Mouse (Mus musculus) myocyte (in vitro differentiated cells): ENCODE data around the gene Itih1.

ENCODE experiments used
- CEBPB ChIP-seq: IDR thresholded peaks from 2 replicates; pipeline ENCODE4 v1.6.1; 2011; ENCODE audit warnings: mild to moderate bottlenecking, moderate library complexity; ENCODE audit not compliant: poor library complexity, insufficient read depth, severe bottlenecking
- E2F4 ChIP-seq: IDR thresholded peaks from one replicate; pipeline ENCODE4 v1.6.1; 2011; ENCODE audit warnings: mild to moderate bottlenecking, control low read depth, moderate library complexity; ENCODE audit not compliant: insufficient read depth
- MAX ChIP-seq: IDR thresholded peaks from one replicate; pipeline ENCODE4 v1.6.1; 2011; ENCODE audit warnings: low read depth, mild to moderate bottlenecking, control low read depth
- MYOD1 ChIP-seq, 3 experiments: IDR thresholded peaks; one replicate each; pipeline ENCODE4 v1.6.1; 2011; ENCODE audit warnings: control low read depth in 2 of 3, low read depth in 2 of 3, mild to moderate bottlenecking in 2 of 3, moderate library complexity in 1 of 3; ENCODE audit not compliant: insufficient read length in 2 of 3, control insufficient read depth in 1 of 3
- MYOG ChIP-seq, 3 experiments: IDR thresholded peaks; one replicate each; pipeline ENCODE4 v1.6.1; 2011; ENCODE audit warnings: control low read depth in 2 of 3, low read depth in 2 of 3, mild to moderate bottlenecking in 2 of 3; ENCODE audit not compliant: insufficient read length in 2 of 3, control insufficient read depth in 1 of 3, insufficient read depth in 1 of 3
- POLR2A ChIP-seq: IDR thresholded peaks from one replicate; pipeline ENCODE4 v1.6.1; 2011; ENCODE audit warnings: low read depth, mild to moderate bottlenecking, control low read depth, moderate library complexity; ENCODE audit not compliant: insufficient read length
- POLR2AphosphoS2 ChIP-seq: IDR thresholded peaks from one replicate; pipeline ENCODE4 v1.6.1; 2011; ENCODE audit warnings: low read depth, control low read depth; ENCODE audit not compliant: insufficient read length
- REST ChIP-seq: IDR thresholded peaks from one replicate; pipeline ENCODE4 v1.6.1; 2011; ENCODE audit warnings: mild to moderate bottlenecking, control low read depth, moderate library complexity; ENCODE audit not compliant: insufficient read depth, insufficient read length
- SRF ChIP-seq: IDR thresholded peaks from one replicate; pipeline ENCODE4 v1.6.1; 2011; ENCODE audit warnings: low read depth; ENCODE audit not compliant: control insufficient read depth, insufficient read length
- TCF12 ChIP-seq: IDR thresholded peaks from one replicate; pipeline ENCODE4 v1.6.1; 2011; ENCODE audit warnings: mild to moderate bottlenecking, control low read depth; ENCODE audit not compliant: poor library complexity, insufficient read depth, severe bottlenecking
- TCF3 ChIP-seq: IDR thresholded peaks from one replicate; pipeline ENCODE4 v1.6.1; 2011; ENCODE audit warnings: low read depth, control low read depth; ENCODE audit not compliant: insufficient read length
- USF1 ChIP-seq: IDR thresholded peaks from one replicate; pipeline ENCODE4 v1.6.1; 2011; ENCODE audit warnings: low read depth, mild to moderate bottlenecking, control low read depth, moderate library complexity

- TF ChIP-seq POLR2A (no peak), USF1 (no peak), POLR2AphosphoS2 (no peak), MYOD1 (IDR thresholded peaks at IDR 0.05; ENCODE audit: control insufficient read depth in 1 of 3, insufficient read length in 2 of 3, low read depth in 2 of 3) (no peak), TCF12 (no peak), MAX (no peak), SRF (no peak), E2F4 (no peak), MYOG (IDR thresholded peaks at IDR 0.05; ENCODE audit: control insufficient read depth in 1 of 3, insufficient read depth in 1 of 3, insufficient read length in 2 of 3, low read depth in 2 of 3) (no peak), CEBPB (no peak), REST (no peak), TCF3 (no peak)
These were observed 38.8 kb downstream of the Itih1 start for GRCm38 (mm10) chr14:30904307-30904706.
